Mouse (Mus musculus) embryonic facial prominence, embryonic 11.5 days (tissue): ENCODE data around the gene Saal1. TPM values are rescaled to one million over a fixed set of nuclear protein-coding genes. Genes with fewer than 3 reads are reported as not detected.

Experiments
- ATAC-seq: fragments of 200-750 bp; cut with Nextera tagmentation; replicated peaks from 2 replicates; pipeline ENCODE4 v1.8.0; 2017; ENCODE audit warnings: low read depth; ENCODE audit not compliant: insufficient number of reproducible peaks, low FRiP score, low TSS enrichment
- DNase-seq: peaks from one replicate; pipeline ENCODE4 v3.0.0-alpha.2; 2015; ENCODE audit warnings: low spot score
- H3K27ac ChIP-seq: fragments of 300-500 bp; sonication (generic); replicated peaks from 2 replicates; pipeline ENCODE4 v1.5.1; 2014; ENCODE audit warnings: mild to moderate bottlenecking, low read depth, low read length, control low read depth
- H3K27me3 ChIP-seq: fragments of 300-500 bp; sonication (generic); 2 replicates; pipeline ENCODE4 v1.6.1; 2014; ENCODE audit warnings: mild to moderate bottlenecking, low read length, moderate library complexity, mixed read lengths; ENCODE audit not compliant: control insufficient read depth, insufficient read depth
- H3K36me3 ChIP-seq: fragments of 300-500 bp; sonication (generic); replicated peaks from 2 replicates; pipeline ENCODE4 v1.6.1; 2014; ENCODE audit warnings: low read depth, mild to moderate bottlenecking, low read length, moderate library complexity, mixed read lengths; ENCODE audit not compliant: control insufficient read depth, insufficient read depth
- H3K4me1 ChIP-seq: fragments of 300-500 bp; sonication (generic); 2 replicates; pipeline ENCODE4 v1.6.1; 2014; ENCODE audit warnings: low read length, mixed read lengths; ENCODE audit not compliant: control insufficient read depth, insufficient read depth
- H3K4me2 ChIP-seq: fragments of 300-500 bp; sonication (generic); 2 replicates; pipeline ENCODE4 v1.6.1; 2014; ENCODE audit warnings: low read depth, mild to moderate bottlenecking, control low read depth, low read length, moderate library complexity
- H3K4me3 ChIP-seq: fragments of 300-500 bp; sonication (generic); 2 replicates; pipeline ENCODE4 v1.5.1; 2014; ENCODE audit warnings: low read depth, low read length, control low read depth
- H3K9ac ChIP-seq: fragments of 300-500 bp; sonication (generic); replicated peaks from 2 replicates; pipeline ENCODE4 v1.6.1; 2014; ENCODE audit warnings: mild to moderate bottlenecking, control low read depth, low read length
- H3K9me3 ChIP-seq: fragments of 300-500 bp; sonication (generic); replicated peaks from 2 replicates; pipeline ENCODE4 v1.6.1; 2016; ENCODE audit warnings: mild to moderate bottlenecking, low read length, inconsistent platforms, mixed read lengths; ENCODE audit not compliant: control insufficient read depth
- WGBS: fragments of 180-500 bp; shearing (Covaris S2); extraction: QIAGEN DNeasy Blood & Tissue Kit; methylation state at CpG from one replicate; pipeline ENCODE4 v1.1.7; 2014; 5-methylcytosine and 5-hydroxymethylcytosine counted together
- polyA plus RNA-seq: library from polyadenylated mRNA; unstranded; fragments of >200 nt; fragmentation: Nextera tagmentation; extraction: Ambion mirVana; gene quantifications from 2 replicates; pipeline ENCODE4 v1.2.1, GENCODE M21; 2014

Saal1 gene
- polyA plus RNA-seq, 1 experiment from 2014 or later, result 51.7 TPM

- no peaks in the 10 kb centered on the region for H3K4me1 ChIP-seq
- ATAC-seq, result no peak
- H3K9me3 ChIP-seq, result no peaks in the 10 kb centered on the region
- no peaks in the 10 kb centered on the region for H3K36me3 ChIP-seq
- H3K4me3 ChIP-seq, result no peak overlapping the region
- H3K27ac ChIP-seq, result no peak overlapping the region
- no peak overlapping the region for H3K9ac ChIP-seq
- no peak for DNase-seq
- WGBS, result 84% methylated on average over 2 of the region's 2 CpGs
- H3K27me3 ChIP-seq, result no peaks in the 10 kb centered on the region
- H3K4me2 ChIP-seq, result no peak overlapping the region
These were observed 24.5 kb upstream of the Saal1 start for GRCm38 (mm10) chr7:46734983-46735382.

- H3K4me2 ChIP-seq, result no peak within 1 kb of the TSS
- no peak for ATAC-seq
- WGBS, result 88% methylated on average over 4 of the region's 4 CpGs
- H3K4me3 ChIP-seq, result no peak within 1 kb of the TSS
- no peak within 1 kb of the TSS for H3K27ac ChIP-seq
- H3K27me3 ChIP-seq, result no peaks in the 10 kb centered on the region
- no peaks in the 10 kb centered on the region for H3K9me3 ChIP-seq
- DNase-seq, result no peak
- no peaks in the 10 kb centered on the region for H3K4me1 ChIP-seq
- no peak within 1 kb of the TSS for H3K9ac ChIP-seq
- H3K36me3 ChIP-seq, result no peaks in the 10 kb centered on the region
These were observed 22.0 kb upstream of the Saal1 start, which contains the start of gene Saa4 for GRCm38 (mm10) chr7:46732458-46732857. Saa4 (minus strand) TSS chr7:46732603.

GRCm38 (mm10) chr7:46727584-46727983 lies 17.1 kb upstream of the Saal1 start:
- no peak overlapping the region for H3K27ac ChIP-seq
- no peak overlapping the region for H3K4me2 ChIP-seq
- no peak overlapping the region for H3K4me3 ChIP-seq
- H3K9ac ChIP-seq, result no peak overlapping the region
- no peaks in the 10 kb centered on the region for H3K4me1 ChIP-seq
- H3K9me3 ChIP-seq, result no peaks in the 10 kb centered on the region
- 93% methylated on average over 1 of the region's 1 CpGs for WGBS
- ATAC-seq (no peak), DNase-seq (no peak)
- no peaks in the 10 kb centered on the region for H3K36me3 ChIP-seq
- H3K27me3 ChIP-seq, result no peaks in the 10 kb centered on the region

- no peak overlapping the region for H3K4me2 ChIP-seq
- ATAC-seq (no peak), DNase-seq (no peak)
- H3K9me3 ChIP-seq, result no peaks in the 10 kb centered on the region
- no peak overlapping the region for H3K27ac ChIP-seq
- H3K9ac ChIP-seq, result no peak overlapping the region
- WGBS, result 78% methylated on average over 5 of the region's 5 CpGs
- H3K4me1 ChIP-seq, result no peaks in the 10 kb centered on the region
- H3K27me3 ChIP-seq, result no peaks in the 10 kb centered on the region
- no peaks in the 10 kb centered on the region for H3K36me3 ChIP-seq
- no peak overlapping the region for H3K4me3 ChIP-seq
These were observed 13.9 kb upstream of the Saal1 start for GRCm38 (mm10) chr7:46724396-46724795.

GRCm38 (mm10) chr7:46723849-46724248 lies 13.4 kb upstream of the Saal1 start:
- DNase-seq (no peak), ATAC-seq (no peak)
- Histone ChIP-seq H3K4me3 (no peak overlapping the region), H3K27ac (no peak overlapping the region), H3K4me2 (no peak overlapping the region), H3K4me1 (no peaks in the 10 kb centered on the region), H3K9me3 (no peaks in the 10 kb centered on the region), H3K36me3 (no peaks in the 10 kb centered on the region), H3K9ac (no peak overlapping the region), H3K27me3 (no peaks in the 10 kb centered on the region)
- 81% methylated on average over 3 of the region's 3 CpGs for WGBS

GRCm38 (mm10) chr7:46723354-46723753 lies 12.9 kb upstream of the Saal1 start:
- no peaks in the 10 kb centered on the region for H3K9me3 ChIP-seq
- ATAC-seq (no peak), DNase-seq (no peak)
- H3K36me3 ChIP-seq, result no peaks in the 10 kb centered on the region
- no peaks in the 10 kb centered on the region for H3K27me3 ChIP-seq
- no peak overlapping the region for H3K9ac ChIP-seq
- H3K4me2 ChIP-seq, result no peak overlapping the region
- no peak overlapping the region for H3K4me3 ChIP-seq
- H3K4me1 ChIP-seq, result no peaks in the 10 kb centered on the region
- 93% methylated on average over 6 of the region's 6 CpGs for WGBS
- H3K27ac ChIP-seq, result no peak overlapping the region

- H3K27ac ChIP-seq, result no peak overlapping the region
- no peaks in the 10 kb centered on the region for H3K27me3 ChIP-seq
- H3K4me1 ChIP-seq, result no peaks in the 10 kb centered on the region
- H3K36me3 ChIP-seq, result no peaks in the 10 kb centered on the region
- no peaks in the 10 kb centered on the region for H3K9me3 ChIP-seq
- no peak for ATAC-seq
- H3K4me2 ChIP-seq, result no peak overlapping the region
- H3K4me3 ChIP-seq, result no peak overlapping the region
- 76% methylated on average over 9 of the region's 9 CpGs for WGBS
- no peak for DNase-seq
- no peak overlapping the region for H3K9ac ChIP-seq
These were observed 10.0 kb upstream of the Saal1 start for GRCm38 (mm10) chr7:46720460-46720859.

GRCm38 (mm10) chr7:46719526-46719925 lies 9.0 kb upstream of the Saal1 start:
- Histone ChIP-seq H3K9ac (no peak overlapping the region), H3K4me3 (no peak overlapping the region), H3K27me3 (no peaks in the 10 kb centered on the region), H3K36me3 (no peaks in the 10 kb centered on the region), H3K9me3 (no peaks in the 10 kb centered on the region), H3K4me1 (no peaks in the 10 kb centered on the region), H3K27ac (no peak overlapping the region), H3K4me2 (no peak overlapping the region)
- ATAC-seq, result no peak
- 84% methylated on average over 7 of the region's 7 CpGs for WGBS
- DNase-seq, result no peak
